Mouse (Mus musculus) thymus, adult 2 months (tissue): ENCODE measurements around the gene Il10rb. TPM values are rescaled to one million over a fixed set of nuclear protein-coding genes. Genes with fewer than 3 reads are reported as not detected.

Source experiments
- DNase-seq: peaks from one replicate; pipeline ENCODE4 v3.0.0; 2021
- H3K27ac ChIP-seq: fragments of 200-500 bp; 2 replicates; pipeline ENCODE4 v1.5.1; 2012; ENCODE audit warnings: low read length, control low read depth; ENCODE audit not compliant: control insufficient read depth, insufficient read depth
- H3K27me3 ChIP-seq: fragments of 200-500 bp; 2 replicates; pipeline ENCODE4 v1.6.1; 2012; ENCODE audit warnings: mild to moderate bottlenecking, low read length, moderate library complexity, mixed read lengths; ENCODE audit not compliant: control insufficient read depth, insufficient read depth
- H3K36me3 ChIP-seq: fragments of 200-500 bp; 2 replicates; pipeline ENCODE4 v1.6.1; 2012; ENCODE audit warnings: mild to moderate bottlenecking, low read length, moderate library complexity; ENCODE audit not compliant: control insufficient read depth, insufficient read depth
- H3K4me1 ChIP-seq: fragments of 200-500 bp; replicated peaks from 2 replicates; pipeline ENCODE4 v1.6.1; 2012; ENCODE audit warnings: low read length; ENCODE audit not compliant: control insufficient read depth, insufficient read depth
- H3K4me3 ChIP-seq: fragments of 200-500 bp; 2 replicates; pipeline ENCODE4 v1.5.1; 2012; ENCODE audit warnings: mild to moderate bottlenecking, low read length, control low read depth, moderate library complexity; ENCODE audit not compliant: control insufficient read depth, insufficient read depth
- CTCF ChIP-seq: fragments of 200-500 bp; IDR thresholded peaks from 2 replicates; pipeline ENCODE4 v1.5.1; 2012; ENCODE audit warnings: mild to moderate bottlenecking, control low read depth, low read length, moderate library complexity, borderline replicate concordance; ENCODE audit not compliant: control insufficient read depth, poor library complexity, insufficient read depth; ENCODE audit errors: extremely low read depth
- POLR2A ChIP-seq: fragments of 200-500 bp; IDR thresholded peaks from 2 replicates; pipeline ENCODE4 v1.6.1; 2012; ENCODE audit warnings: mild to moderate bottlenecking, low read length, control low read depth, moderate library complexity; ENCODE audit not compliant: control insufficient read depth, poor library complexity, insufficient read depth; ENCODE audit errors: extremely low read depth
- WGBS: fragments of 180-500 bp; shearing (Covaris S2); methylation state at CpG from one replicate; pipeline ENCODE4 v1.1.7; 2018; 5-methylcytosine and 5-hydroxymethylcytosine counted together
- polyA plus RNA-seq: library from polyadenylated mRNA; depleted of rRNA; stranded (reverse); fragments of >200 nt; gene quantifications from 2 replicates; pipeline ENCODE4 v1.2.3, GENCODE M21; 2012

Gene Il10rb
- polyA plus RNA-seq, 1 experiment = 35.6 TPM

GRCm38 (mm10) chr16:91425816-91426215 lies 19.9 kb downstream of the Il10rb start:
- peaks cover 40% of the 10 kb centered on the region for H3K36me3 ChIP-seq
- TF ChIP-seq POLR2A = no peak
- no peak for TF ChIP-seq CTCF

GRCm38 (mm10) chr16:91426586-91426985 lies 20.6 kb downstream of the Il10rb start:
- Histone ChIP-seq H3K27ac (no peak overlapping the region), H3K36me3 (peaks cover 40% of the 10 kb centered on the region), H3K27me3 (no peaks in the 10 kb centered on the region), H3K4me3 (no peak overlapping the region), H3K4me1 (no peaks in the 10 kb centered on the region)
- no peak for DNase-seq
- 86% methylated on average over 4 of the region's 4 CpGs for WGBS
- TF ChIP-seq CTCF = no peak
- no peak for TF ChIP-seq POLR2A

More at GRCm38 (mm10) chr16:91425816-91426215, 19.9 kb downstream of the Il10rb start:
- no peak for DNase-seq
- Histone ChIP-seq H3K27ac (no peak overlapping the region), H3K4me3 (no peak overlapping the region), H3K27me3 (no peaks in the 10 kb centered on the region), H3K4me1 (no peaks in the 10 kb centered on the region)
- WGBS = 98% methylated on average over 6 of the region's 6 CpGs

GRCm38 (mm10) chr16:91427461-91427860 lies 21.5 kb downstream of the Il10rb start:
- Histone ChIP-seq H3K27me3 (no peaks in the 10 kb centered on the region), H3K27ac (no peak overlapping the region), H3K4me1 (no peaks in the 10 kb centered on the region), H3K36me3 (peaks cover 35% of the 10 kb centered on the region), H3K4me3 (no peak overlapping the region)
- DNase-seq = no peak
- WGBS = 90% methylated on average over 5 of the region's 5 CpGs
- TF ChIP-seq POLR2A = no peak
- no peak for TF ChIP-seq CTCF

GRCm38 (mm10) chr16:91428259-91428865 lies 22.4 kb downstream of the Il10rb start:
- no peaks in the 10 kb centered on the region for H3K27me3 ChIP-seq
- peaks cover 28% of the 10 kb centered on the region for H3K36me3 ChIP-seq
- peaks cover 4% of the 10 kb centered on the region for H3K4me1 ChIP-seq
- H3K27ac ChIP-seq = no peak overlapping the region
- no peak overlapping the region for H3K4me3 ChIP-seq
- WGBS = 94% methylated on average over 8 of the region's 8 CpGs
- TF ChIP-seq CTCF = no peak
- no peak for TF ChIP-seq POLR2A
- no peak for DNase-seq

- no peak for TF ChIP-seq CTCF
- TF ChIP-seq POLR2A = no peak
These were observed 26.9 kb downstream of the Il10rb start for GRCm38 (mm10) chr16:91432720-91433328.

GRCm38 (mm10) chr16:91433329-91433933 lies 27.5 kb downstream of the Il10rb start:
- H3K27me3 ChIP-seq = no peaks in the 10 kb centered on the region
- 25% methylated on average over 8 of the region's 8 CpGs for WGBS
- H3K27ac ChIP-seq = 0 out of 2 replicates have a peak overlapping the region, but pooled peaks have one; percentile 11
- H3K4me3 ChIP-seq = no peak overlapping the region
- H3K4me1 ChIP-seq = peaks cover 15% of the 10 kb centered on the region
- DNase-seq = peak; percentile 55
- no peak for TF ChIP-seq CTCF
- TF ChIP-seq POLR2A = no peak
- no peaks in the 10 kb centered on the region for H3K36me3 ChIP-seq

More at GRCm38 (mm10) chr16:91432720-91433328, 26.9 kb downstream of the Il10rb start:
- no peak for DNase-seq
- peaks cover 15% of the 10 kb centered on the region for H3K4me1 ChIP-seq
- no peak overlapping the region for H3K27ac ChIP-seq
- H3K4me3 ChIP-seq = no peak overlapping the region
- H3K36me3 ChIP-seq = no peaks in the 10 kb centered on the region
- WGBS = 82% methylated on average over 5 of the region's 5 CpGs
- no peaks in the 10 kb centered on the region for H3K27me3 ChIP-seq
